Mouse (Mus musculus) G1E (cell line): ENCODE results near the gene Uqcr11.

ENCODE experiments used
- CTCF ChIP-seq: IDR thresholded peaks from 2 replicates; pipeline ENCODE4 v1.5.1; 2012; ENCODE audit warnings: low read depth, low read length, inconsistent platforms, mixed read lengths
- GATA1 ChIP-seq: IDR thresholded peaks from 2 replicates; pipeline ENCODE4 v1.6.1; 2012; ENCODE audit warnings: borderline replicate concordance, low read length, inconsistent platforms, mixed read lengths
- GATA2 ChIP-seq: IDR thresholded peaks from 2 replicates; pipeline ENCODE4 v1.6.1; 2012; ENCODE audit warnings: low read depth, low read length, inconsistent platforms, borderline replicate concordance
- POLR2AphosphoS5 ChIP-seq: IDR thresholded peaks from 2 replicates; pipeline ENCODE4 v1.6.1; 2012; ENCODE audit warnings: low read depth, low read length, inconsistent platforms; ENCODE audit not compliant: insufficient replicate concordance
- TAL1 ChIP-seq: conservative IDR thresholded peaks from 2 replicates; pipeline ENCODE4 v1.6.1; 2012; ENCODE audit warnings: low read depth, low read length, inconsistent platforms, mixed read lengths

- no peak for TF ChIP-seq CTCF
- no peak for TF ChIP-seq POLR2AphosphoS5
- no peak for TF ChIP-seq GATA1
- no peak for TF ChIP-seq TAL1
- no peak for TF ChIP-seq GATA2
These were observed 13.9 kb downstream of the Uqcr11 start for GRCm38 (mm10) chr10:80392687-80393086.
